Mouse (Mus musculus): ENCODE data around the gene Iqcf1. TPM values are rescaled to one million over a fixed set of nuclear protein-coding genes. Genes with fewer than 3 reads are reported as not detected.

The Iqcf1 gene
- polyA plus RNA-seq, 1 experiment from 2014 or later, result not detected

- 2% methylated on average over 51 of the region's 74 CpGs for WGBS
- peaks cover 62% of the 10 kb centered on the region for H3K4me1 ChIP-seq (replicated peaks; ENCODE audit: insufficient read depth, low read length)
- no peaks in the 10 kb centered on the region for H3K9me3 ChIP-seq (replicated peaks; ENCODE audit: low read length)
- H3K4me3 ChIP-seq (replicated peaks; ENCODE audit: low read depth, low read length), result peak within 1 kb of the TSS; percentile 69
- TF ChIP-seq CTCF (IDR thresholded peaks at IDR 0.05; ENCODE audit: low read depth), result no peak
- H3K4me2 ChIP-seq (ENCODE audit: low read length), result peak within 1 kb of the TSS; percentile 90
- H3K27ac ChIP-seq, result peak within 1 kb of the TSS; percentile 91
- H3K27me3 ChIP-seq (ENCODE audit: insufficient read depth, low read length), result no peaks in the 10 kb centered on the region
- peak within 1 kb of the TSS; percentile 82 for H3K9ac ChIP-seq (ENCODE audit: low read depth, low read length)
- no peaks in the 10 kb centered on the region for H3K36me3 ChIP-seq (ENCODE audit: insufficient read depth, low read length)
- peak; percentile 83 for DNase-seq (ENCODE audit: low spot score)
- ATAC-seq (replicated peaks; ENCODE audit: low FRiP score, low read depth), result peak; percentile 70
Observed at GRCm38 (mm10) chr9:106453271-106454070, 46.3 kb upstream of the Iqcf1 start, which contains the start of gene Pcbp4. TSS of gene Pcbp4 (plus strand) at chr9:106453291.

- H3K4me3 ChIP-seq (replicated peaks; ENCODE audit: low read depth, low read length), result peak overlapping the region; percentile 69
- no peak for TF ChIP-seq CTCF (IDR thresholded peaks at IDR 0.05; ENCODE audit: low read depth)
- peaks cover 58% of the 10 kb centered on the region for H3K4me1 ChIP-seq (replicated peaks; ENCODE audit: insufficient read depth, low read length)
- H3K9me3 ChIP-seq (replicated peaks; ENCODE audit: low read length), result no peaks in the 10 kb centered on the region
- H3K4me2 ChIP-seq (ENCODE audit: low read length), result peak overlapping the region; percentile 90
- 5% methylated on average over 17 of the region's 20 CpGs for WGBS
- H3K27me3 ChIP-seq (ENCODE audit: insufficient read depth, low read length), result no peaks in the 10 kb centered on the region
- peak overlapping the region; percentile 91 for H3K27ac ChIP-seq
- ATAC-seq (replicated peaks; ENCODE audit: low FRiP score, low read depth), result peak; percentile 0; the same call in 1 of the 2 replicates
- DNase-seq (ENCODE audit: low spot score), result no peak
- no peaks in the 10 kb centered on the region for H3K36me3 ChIP-seq (ENCODE audit: insufficient read depth, low read length)
- peak overlapping the region; percentile 82 for H3K9ac ChIP-seq (ENCODE audit: low read depth, low read length)
Observed at GRCm38 (mm10) chr9:106454071-106454761, 45.6 kb upstream of the Iqcf1 start.

- 11% methylated on average over 17 of the region's 17 CpGs for WGBS
- H3K27me3 ChIP-seq (ENCODE audit: insufficient read depth, low read length), result no peaks in the 10 kb centered on the region
- DNase-seq (ENCODE audit: low spot score) (peak; percentile 61), ATAC-seq (replicated peaks; ENCODE audit: low FRiP score, low read depth) (no peak)
- TF ChIP-seq CTCF (IDR thresholded peaks at IDR 0.05; ENCODE audit: low read depth), result no peak
- peak overlapping the region; percentile 91 for H3K27ac ChIP-seq
- H3K4me2 ChIP-seq (ENCODE audit: low read length), result peak overlapping the region; percentile 90
- peak overlapping the region; percentile 69 for H3K4me3 ChIP-seq (replicated peaks; ENCODE audit: low read depth, low read length)
- H3K4me1 ChIP-seq (replicated peaks; ENCODE audit: insufficient read depth, low read length), result peaks cover 54% of the 10 kb centered on the region
- H3K9ac ChIP-seq (ENCODE audit: low read depth, low read length), result peak overlapping the region; percentile 82
- H3K9me3 ChIP-seq (replicated peaks; ENCODE audit: low read length), result no peaks in the 10 kb centered on the region
- no peaks in the 10 kb centered on the region for H3K36me3 ChIP-seq (ENCODE audit: insufficient read depth, low read length)
Observed at GRCm38 (mm10) chr9:106454888-106455681, 44.7 kb upstream of the Iqcf1 start.

- Histone ChIP-seq H3K36me3 (ENCODE audit: insufficient read depth, low read length) (no peaks in the 10 kb centered on the region), H3K27ac (peak overlapping the region; percentile 25; the same call in 1 of the 2 replicates), H3K27me3 (ENCODE audit: insufficient read depth, low read length) (no peaks in the 10 kb centered on the region), H3K9me3 (replicated peaks; ENCODE audit: low read length) (no peaks in the 10 kb centered on the region), H3K4me1 (replicated peaks; ENCODE audit: insufficient read depth, low read length) (peaks cover 42% of the 10 kb centered on the region), H3K4me3 (replicated peaks; ENCODE audit: low read depth, low read length) (no peak overlapping the region), H3K9ac (ENCODE audit: low read depth, low read length) (0 out of 2 replicates have a peak overlapping the region, but pooled peaks have one; percentile 31), H3K4me2 (ENCODE audit: low read length) (peak overlapping the region; percentile 90)
- DNase-seq (ENCODE audit: low spot score), result peak; percentile 71
- WGBS, result 35% methylated on average over 15 of the region's 15 CpGs
- no peak for ATAC-seq (replicated peaks; ENCODE audit: low FRiP score, low read depth)
- no peak for TF ChIP-seq CTCF (IDR thresholded peaks at IDR 0.05; ENCODE audit: low read depth)
Observed at GRCm38 (mm10) chr9:106456325-106457162, 43.2 kb upstream of the Iqcf1 start.

GRCm38 (mm10) chr9:106457163-106457559, 42.6 kb upstream of the Iqcf1 start:
- H3K4me1 ChIP-seq (replicated peaks; ENCODE audit: insufficient read depth, low read length), result peaks cover 38% of the 10 kb centered on the region
- H3K36me3 ChIP-seq (ENCODE audit: insufficient read depth, low read length), result 0 out of 2 replicates have a peak, but pooled peaks cover 4% of the 10 kb centered on the region
- TF ChIP-seq CTCF (IDR thresholded peaks at IDR 0.05; ENCODE audit: low read depth), result no peak
- H3K4me3 ChIP-seq (replicated peaks; ENCODE audit: low read depth, low read length), result no peak overlapping the region
- no peaks in the 10 kb centered on the region for H3K27me3 ChIP-seq (ENCODE audit: insufficient read depth, low read length)
- DNase-seq (ENCODE audit: low spot score), result no peak
- 48% methylated on average over 9 of the region's 9 CpGs for WGBS
- peak overlapping the region; percentile 90; the same call in 1 of the 2 replicates for H3K4me2 ChIP-seq (ENCODE audit: low read length)
- no peaks in the 10 kb centered on the region for H3K9me3 ChIP-seq (replicated peaks; ENCODE audit: low read length)
- H3K27ac ChIP-seq, result peak overlapping the region; percentile 21; the same call in 1 of the 2 replicates
- ATAC-seq (replicated peaks; ENCODE audit: low FRiP score, low read depth), result no peak
- H3K9ac ChIP-seq (ENCODE audit: low read depth, low read length), result 0 out of 2 replicates have a peak overlapping the region, but pooled peaks have one; percentile 31
